Comparison of ENCODE assay signal across 8 mouse cellular contexts in the genomic region with DNA sequence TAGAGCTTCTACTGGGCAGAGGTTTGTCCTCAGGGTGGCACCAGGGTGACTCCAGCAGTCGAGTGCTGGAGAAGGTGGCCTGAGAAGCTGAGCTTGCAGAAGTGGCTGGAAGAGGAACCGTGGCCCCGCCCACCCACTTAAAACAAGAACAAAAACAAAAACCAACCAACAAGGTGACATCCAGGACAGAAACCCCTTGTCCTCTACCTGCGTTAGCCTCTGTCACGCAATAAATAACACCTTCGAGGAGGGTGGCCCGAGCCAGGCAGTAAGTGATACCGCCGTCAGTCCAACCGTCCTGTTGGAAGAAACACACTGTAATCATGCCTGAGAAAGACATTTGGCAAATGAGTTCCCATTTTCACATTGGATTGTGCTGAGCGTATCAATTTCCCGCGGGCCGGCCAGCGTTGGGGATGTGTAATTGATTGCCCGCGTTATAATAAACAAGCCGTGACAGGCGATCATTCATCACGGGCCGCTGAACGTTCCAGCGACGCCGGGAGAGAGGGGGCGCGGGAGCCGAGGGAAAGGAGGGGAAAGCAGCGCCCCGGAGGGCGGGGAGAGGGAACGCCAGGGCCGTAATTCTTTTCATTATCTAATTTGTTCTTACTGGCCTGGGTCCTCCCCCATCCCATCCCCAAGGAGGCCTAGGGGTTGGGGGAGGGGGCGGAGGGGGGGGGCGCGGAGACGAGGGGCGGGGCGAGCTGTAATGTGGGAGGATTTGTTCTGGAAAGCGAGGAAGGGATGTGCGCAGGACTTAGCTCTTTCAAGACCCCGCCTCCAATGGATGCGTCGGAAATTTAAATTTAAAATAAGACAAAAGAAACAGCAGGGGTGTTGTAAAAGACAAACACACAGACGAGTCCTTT.
DNase-seq lines count a peak whose midpoint lies in the region; ATAC-seq and TF ChIP-seq lines count a peak whose summit lies in the region.

No protein-coding gene starts in this region.

- peak overlapping the region; percentile 77; the same call in 1 of the 2 replicates for H3K27ac ChIP-seq in ES-E14 (ENCODE audit: insufficient read depth, low read depth, low read length, poor library complexity, severe bottlenecking)
- H3K27ac ChIP-seq in hindbrain, embryonic 11.5 days (ENCODE audit: low read depth, low read length), result peak overlapping the region; percentile 82

- DNase-seq in ES-E14 (ENCODE audit: low read depth, low spot score), result peak; percentile 66
- peak; percentile 87 for DNase-seq in brain, embryonic 14.5 days (ENCODE audit: low read depth)
- DNase-seq in frontal cortex, postnatal 14 days (ENCODE audit: low spot score in 2 of 2), result peak; percentile 34 to 45
- DNase-seq in hindbrain, embryonic 11.5 days (ENCODE audit: low spot score), result peak; percentile 84
- DNase-seq in left cerebral cortex, postnatal 10 days (ENCODE audit: extremely low spot score in 1 of 2, low spot score in 2 of 2), result peak; percentile 44 to 63
- peak; percentile 32 for DNase-seq in retina, postnatal 7 days (ENCODE audit: low read depth, low spot score)
- DNase-seq in cerebellum, adult 9-10 months, result no peak

- peak overlapping the region; percentile 39; the same call in 1 of the 2 replicates for H3K9ac ChIP-seq in ES-E14 (ENCODE audit: insufficient read depth, low read depth, low read length, poor library complexity, severe bottlenecking)
- H3K9ac ChIP-seq in hindbrain, embryonic 11.5 days (ENCODE audit: low read depth, low read length), result peak overlapping the region; percentile 38; the same call in 1 of the 2 replicates

- under 1% methylated on average over 39 of the region's 45 CpGs for WGBS in hindbrain, embryonic 11.5 days

- no peak for TF ChIP-seq POLR2A in brain, embryonic 14.5 days (IDR thresholded peaks at IDR 0.05; ENCODE audit: borderline replicate concordance, extremely low read depth, insufficient read depth, insufficient read length, poor library complexity, severe bottlenecking)

- H3K36me3 ChIP-seq in ES-E14 (ENCODE audit: control insufficient read depth, insufficient read depth, low read length, poor library complexity, severe bottlenecking), result no peaks in the 10 kb centered on the region
- H3K36me3 ChIP-seq in hindbrain, embryonic 11.5 days (ENCODE audit: control insufficient read depth, insufficient read depth, low read length), result no peaks in the 10 kb centered on the region

- in situ Hi-C loops in ES-E14 (cut with MboI; ENCODE audit: low sequenced_read_pairs in 2 of 2, unreplicated experiment in 2 of 2), result no loop called here

- H3K9me3 ChIP-seq in ES-E14 (ENCODE audit: control insufficient read depth, insufficient read depth, low read depth, low read length), result no peaks in the 10 kb centered on the region
- H3K9me3 ChIP-seq in hindbrain, embryonic 11.5 days (ENCODE audit: control insufficient read depth, low read length), result no peaks in the 10 kb centered on the region

- peak overlapping the region; percentile 67 to 83 for H3K4me3 ChIP-seq in ES-E14 (ENCODE audit: insufficient read depth in 1 of 2, low read depth in 1 of 2, low read length in 2 of 2, poor library complexity in 1 of 2, severe bottlenecking in 1 of 2)
- H3K4me3 ChIP-seq in hindbrain, embryonic 11.5 days (ENCODE audit: low read depth, low read length), result peak overlapping the region; percentile 33

- H3K27me3 ChIP-seq in hindbrain, embryonic 11.5 days (ENCODE audit: control insufficient read depth, insufficient read depth, low read length), result peaks cover 4% of the 10 kb centered on the region

- peak; percentile 8; the same call in 1 of the 2 replicates for TF ChIP-seq CTCF in brain, embryonic 14.5 days (IDR thresholded peaks at IDR 0.05; ENCODE audit: borderline replicate concordance, extremely low read depth, insufficient read depth, insufficient read length)

- peak; percentile 88 for ATAC-seq in hindbrain, embryonic 11.5 days (ENCODE audit: low FRiP score)
- peak; percentile 58 for ATAC-seq in megakaryocyte, adult 5-6 weeks (ENCODE audit: poor library complexity, severe bottlenecking)

- intact Hi-C loops in left cerebral cortex, postnatal 10 days (cut with DNase I), result no loop called here

- peak overlapping the region; percentile 61 for H3K4me2 ChIP-seq in hindbrain, embryonic 11.5 days (replicated peaks; ENCODE audit: low read depth, low read length)

- peaks cover 0 to 20% of the 10 kb centered on the region in 2 experiments; a peak in 2 of 4 replicates for H3K4me1 ChIP-seq in ES-E14 (ENCODE audit: control insufficient read depth in 2 of 2, insufficient read depth in 2 of 2, low read length in 2 of 2, poor library complexity in 1 of 2)
- peaks cover 7% of the 10 kb centered on the region for H3K4me1 ChIP-seq in hindbrain, embryonic 11.5 days (replicated peaks; ENCODE audit: control insufficient read depth, insufficient read depth, low read length)

TF ChIP-seq in ES-E14, 5 proteins besides CTCF, POLR2A, EP300 and RAD21:
- TF ChIP-seq CHD2 (IDR thresholded peaks at IDR 0.05; ENCODE audit: low read depth, low read length) (no peak), MAFK (IDR thresholded peaks at IDR 0.05; ENCODE audit: insufficient read depth, low read depth, low read length) (peak; percentile 32; the same call in 1 of the 2 replicates)
